Mouse (Mus musculus): ENCODE data around the gene Eif4g1.

GRCm38 (mm10) chr16:20736168-20736567 lies 68.1 kb downstream of the Eif4g1 start:
- no peak for TF ChIP-seq CTCF (IDR thresholded peaks at IDR 0.05; ENCODE audit: control insufficient read depth, insufficient read depth, low read length)
- TF ChIP-seq POLR2A (IDR thresholded peaks at IDR 0.05; ENCODE audit: borderline replicate concordance, control insufficient read depth, low read depth, low read length), result no peak
